Mouse (Mus musculus) testis, adult 2 months (tissue): ENCODE data around the gene Cfap44. TPM values are rescaled to one million over a fixed set of nuclear protein-coding genes. Genes with fewer than 3 reads are reported as not detected.
A peak's percentile ranks its signal among the peaks of the same experiment; 100 is the strongest.

ENCODE experiments used
- H3K27ac ChIP-seq: fragments of 200-500 bp; 2 replicates; pipeline ENCODE4 v1.5.1; 2012; ENCODE audit warnings: low read depth, low read length; ENCODE audit not compliant: control insufficient read depth, insufficient read depth
- H3K27me3 ChIP-seq: fragments of 200-500 bp; 2 replicates; pipeline ENCODE4 v1.6.1; 2012; ENCODE audit warnings: mild to moderate bottlenecking, low read length, moderate library complexity; ENCODE audit not compliant: control insufficient read depth, insufficient read depth
- H3K36me3 ChIP-seq: fragments of 200-500 bp; 2 replicates; pipeline ENCODE4 v1.6.1; 2012; ENCODE audit warnings: mild to moderate bottlenecking, low read length; ENCODE audit not compliant: control insufficient read depth, insufficient read depth
- H3K4me1 ChIP-seq: fragments of 200-500 bp; 2 replicates; pipeline ENCODE4 v1.6.1; 2012; ENCODE audit warnings: low read length; ENCODE audit not compliant: control insufficient read depth, insufficient read depth
- H3K4me3 ChIP-seq: fragments of 200-500 bp; 2 replicates; pipeline ENCODE4 v1.5.1; 2012; ENCODE audit warnings: low read depth, mild to moderate bottlenecking, low read length, moderate library complexity, mixed read lengths; ENCODE audit not compliant: control insufficient read depth
- CTCF ChIP-seq: fragments of 200-500 bp; IDR thresholded peaks from 2 replicates; pipeline ENCODE4 v1.5.1; 2012; ENCODE audit warnings: low read depth, mild to moderate bottlenecking, inconsistent platforms, low read length, moderate library complexity; ENCODE audit not compliant: control insufficient read depth, insufficient read depth, insufficient replicate concordance
- POLR2A ChIP-seq: fragments of 200-500 bp; IDR thresholded peaks from 2 replicates; pipeline ENCODE4 v1.6.1; 2012; ENCODE audit warnings: low read depth, mild to moderate bottlenecking, inconsistent platforms, low read length, moderate library complexity; ENCODE audit not compliant: control insufficient read depth
- polyA plus RNA-seq: library from polyadenylated mRNA; depleted of rRNA; stranded (reverse); fragments of >200 nt; gene quantifications from 2 replicates; pipeline ENCODE4 v1.2.3, GENCODE M21; 2012

The Cfap44 gene
- polyA plus RNA-seq, 1 experiment, result 20.3 TPM

GRCm38 (mm10) chr16:44404933-44405332 is 10.3 kb downstream of the Cfap44 start:
- H3K27ac ChIP-seq, result no peak overlapping the region
- H3K4me1 ChIP-seq, result no peaks in the 10 kb centered on the region
- H3K4me3 ChIP-seq, result no peak overlapping the region
- no peaks in the 10 kb centered on the region for H3K36me3 ChIP-seq
- H3K27me3 ChIP-seq, result no peaks in the 10 kb centered on the region
- TF ChIP-seq CTCF (no peak), POLR2A (no peak)

- Histone ChIP-seq H3K4me3 (no peak overlapping the region), H3K27me3 (no peaks in the 10 kb centered on the region), H3K27ac (no peak overlapping the region), H3K36me3 (no peaks in the 10 kb centered on the region), H3K4me1 (no peaks in the 10 kb centered on the region)
- no peak for TF ChIP-seq POLR2A
- TF ChIP-seq CTCF, result no peak
Measured at GRCm38 (mm10) chr16:44407211-44407610, 12.6 kb downstream of the Cfap44 start.

- TF ChIP-seq POLR2A, result no peak
- TF ChIP-seq CTCF, result no peak
- Histone ChIP-seq H3K27ac (no peak overlapping the region), H3K4me3 (no peak overlapping the region), H3K4me1 (no peaks in the 10 kb centered on the region), H3K36me3 (no peaks in the 10 kb centered on the region), H3K27me3 (no peaks in the 10 kb centered on the region)
Measured at GRCm38 (mm10) chr16:44408290-44408689, 13.7 kb downstream of the Cfap44 start.

GRCm38 (mm10) chr16:44410176-44410575 is 15.6 kb downstream of the Cfap44 start:
- TF ChIP-seq CTCF, result no peak
- no peak overlapping the region for H3K4me3 ChIP-seq
- no peaks in the 10 kb centered on the region for H3K36me3 ChIP-seq
- H3K4me1 ChIP-seq, result no peaks in the 10 kb centered on the region
- no peak overlapping the region for H3K27ac ChIP-seq
- H3K27me3 ChIP-seq, result no peaks in the 10 kb centered on the region

GRCm38 (mm10) chr16:44417596-44417995 is 23.0 kb downstream of the Cfap44 start:
- no peaks in the 10 kb centered on the region for H3K4me1 ChIP-seq
- no peaks in the 10 kb centered on the region for H3K27me3 ChIP-seq
- no peak overlapping the region for H3K4me3 ChIP-seq
- H3K36me3 ChIP-seq, result no peaks in the 10 kb centered on the region
- no peak overlapping the region for H3K27ac ChIP-seq
- TF ChIP-seq CTCF (no peak), POLR2A (no peak)

GRCm38 (mm10) chr16:44421735-44422134 is 27.1 kb downstream of the Cfap44 start:
- no peak overlapping the region for H3K27ac ChIP-seq
- TF ChIP-seq POLR2A, result no peak
- no peak for TF ChIP-seq CTCF
- no peaks in the 10 kb centered on the region for H3K27me3 ChIP-seq
- no peaks in the 10 kb centered on the region for H3K4me1 ChIP-seq
- H3K4me3 ChIP-seq, result peak overlapping the region; percentile 34
- no peaks in the 10 kb centered on the region for H3K36me3 ChIP-seq

GRCm38 (mm10) chr16:44423499-44423898 is 28.9 kb downstream of the Cfap44 start:
- no peak for TF ChIP-seq CTCF
- TF ChIP-seq POLR2A, result no peak
- Histone ChIP-seq H3K27me3 (no peaks in the 10 kb centered on the region), H3K36me3 (no peaks in the 10 kb centered on the region), H3K4me3 (no peak overlapping the region), H3K4me1 (no peaks in the 10 kb centered on the region), H3K27ac (no peak overlapping the region)

GRCm38 (mm10) chr16:44428456-44428855 is 33.9 kb downstream of the Cfap44 start:
- TF ChIP-seq POLR2A (no peak), CTCF (no peak)
- no peaks in the 10 kb centered on the region for H3K27me3 ChIP-seq
- no peaks in the 10 kb centered on the region for H3K36me3 ChIP-seq
- no peak overlapping the region for H3K4me3 ChIP-seq
- no peak overlapping the region for H3K27ac ChIP-seq
- H3K4me1 ChIP-seq, result no peaks in the 10 kb centered on the region
